Mouse (Mus musculus) left cerebral cortex, adult 11 months (tissue): ENCODE measurements at regions not wholly inside any gene's neighbourhood (a gene's known extent, or its start where the extent isn't known, plus 50 kb on each side); places are given as distances from the start of the nearest gene placed in this dataset.

Source experiments
- DNase-seq: peaks from one replicate; pipeline ENCODE4 v3.0.0; 2022; ENCODE audit warnings: low spot score

GRCm38 (mm10) chr16:50709727-50710126 lies 118.8 kb upstream of the Ccdc54 start:
- DNase-seq: no peak

GRCm38 (mm10) chr16:50707906-50708305 lies 117.0 kb upstream of the Ccdc54 start:
- no peak for DNase-seq

DNA sequence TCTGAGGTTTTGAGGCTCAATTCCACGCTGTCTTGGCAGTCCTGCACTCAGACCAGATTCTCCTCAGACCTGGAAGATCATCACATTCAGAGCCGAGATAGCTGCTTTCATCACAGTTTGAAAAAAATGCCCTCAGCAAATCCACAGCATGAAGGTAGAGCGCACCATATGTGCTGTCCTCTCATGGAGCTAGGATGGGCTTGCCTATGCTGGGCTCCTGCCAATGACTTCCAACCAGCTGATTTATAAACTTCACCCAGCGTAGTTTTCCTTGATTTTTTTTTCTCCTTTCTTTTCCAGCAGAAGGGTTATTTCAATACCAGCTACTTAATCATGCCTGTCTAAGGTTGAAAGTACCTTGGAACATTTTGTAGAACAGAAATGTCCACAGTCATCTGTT lies 115.0 kb upstream of the Ccdc54 start:
- no peak for DNase-seq

- no peak for DNase-seq
Measured at GRCm38 (mm10) chr16:50700811-50701517, 110.0 kb upstream of the Ccdc54 start.

DNA sequence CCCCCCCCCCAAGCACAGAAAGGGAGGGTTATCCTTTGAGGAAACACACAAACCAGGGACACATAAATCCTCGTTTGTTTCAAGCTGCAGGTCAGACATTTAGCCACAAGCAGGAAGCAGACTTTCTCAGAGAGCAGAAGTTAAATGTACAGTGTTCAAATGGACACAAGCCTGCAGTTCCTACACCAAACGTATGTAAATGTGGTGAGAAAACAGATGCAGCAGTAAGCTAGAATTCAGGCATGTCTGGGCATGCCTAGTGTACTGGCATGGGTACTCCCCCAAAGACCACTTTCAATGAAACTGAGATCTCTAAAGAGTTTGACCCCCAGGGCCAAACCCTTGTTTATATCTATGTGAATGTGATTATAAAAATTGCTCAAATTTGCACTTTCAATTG lies 109.2 kb upstream of the Ccdc54 start:
- no peak for DNase-seq

DNA sequence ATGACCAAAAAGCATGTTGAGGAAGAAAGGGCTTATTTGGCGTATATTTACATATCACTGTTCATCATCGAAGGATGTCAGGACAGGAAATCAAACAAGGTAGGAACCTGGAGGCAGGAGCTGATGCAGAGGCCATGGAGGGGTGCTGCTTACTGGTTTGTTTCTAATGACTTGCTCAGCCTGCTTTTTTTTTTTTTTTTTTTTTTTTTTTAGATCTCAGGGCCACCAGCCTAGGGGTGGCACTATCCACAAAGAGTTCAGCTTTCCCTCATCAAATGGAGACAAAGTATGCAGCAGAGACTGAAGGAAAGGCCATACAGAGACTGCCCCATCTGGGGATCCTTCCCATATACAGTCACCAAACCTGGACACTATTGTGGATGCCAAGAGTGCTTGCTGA lies 106.8 kb upstream of the Ccdc54 start:
- no peak for DNase-seq

DNA sequence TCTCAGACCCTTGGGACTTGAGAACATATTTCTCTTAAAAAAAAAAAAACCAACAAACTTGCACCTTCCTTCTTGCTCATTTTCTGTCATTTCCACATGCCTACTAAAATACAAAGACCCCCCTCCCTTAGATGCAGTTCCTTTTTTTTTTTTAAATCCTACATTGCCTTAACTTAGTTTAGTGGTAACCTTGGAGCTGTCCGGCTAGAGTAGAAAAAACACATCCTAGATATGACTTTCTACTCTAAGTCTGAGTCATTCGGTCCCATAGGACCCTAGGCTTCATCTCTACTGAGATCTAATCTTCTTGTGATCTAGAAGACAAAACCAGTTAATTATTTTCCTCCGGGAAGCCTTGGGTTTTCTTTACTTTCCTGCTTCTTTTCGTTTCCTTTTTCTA lies 105.1 kb upstream of the Ccdc54 start:
- no peak for DNase-seq

DNA sequence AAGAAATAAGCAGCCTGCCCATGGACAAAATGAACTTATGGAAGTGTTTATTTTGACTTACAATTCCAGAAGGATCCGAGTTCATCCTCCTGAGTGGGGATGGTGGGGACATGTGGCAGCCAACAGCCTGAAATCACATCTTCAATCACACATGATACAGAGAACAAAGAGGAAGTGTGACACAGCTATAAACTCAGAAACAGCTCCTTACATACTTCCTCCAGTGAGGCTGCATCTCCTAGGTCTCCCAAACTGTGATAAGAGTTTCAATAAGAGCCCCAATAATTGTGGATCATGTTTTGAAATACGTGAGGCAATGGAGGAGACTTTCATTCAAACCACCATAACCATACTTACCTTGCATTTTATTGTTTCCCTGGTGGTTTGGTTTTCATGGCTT lies 103.1 kb upstream of the Ccdc54 start:
- DNase-seq: no peak

GRCm38 (mm10) chr16:50690818-50691217 lies 99.9 kb upstream of the Ccdc54 start:
- no peak for DNase-seq

DNA sequence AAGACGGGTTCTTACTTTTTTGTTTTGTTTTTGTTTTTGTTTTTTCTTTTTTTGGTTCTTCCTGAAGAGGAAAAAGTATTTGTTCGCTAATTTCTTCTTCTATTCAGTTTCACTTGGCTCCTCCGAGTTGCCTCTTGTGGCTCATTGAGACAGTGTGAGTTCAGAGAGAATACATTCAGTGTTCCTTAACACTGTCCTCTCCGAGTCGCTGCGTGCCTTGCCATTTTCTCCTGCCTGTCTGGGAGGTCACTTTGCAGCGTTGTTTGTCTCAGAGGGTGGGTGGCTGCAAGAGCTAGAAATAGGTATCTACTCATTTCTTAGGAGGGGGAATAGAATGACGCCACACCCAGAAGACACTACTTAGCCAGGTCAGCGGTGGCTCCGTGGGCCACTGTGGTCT lies 98.6 kb upstream of the Ccdc54 start:
- no peak for DNase-seq

DNA sequence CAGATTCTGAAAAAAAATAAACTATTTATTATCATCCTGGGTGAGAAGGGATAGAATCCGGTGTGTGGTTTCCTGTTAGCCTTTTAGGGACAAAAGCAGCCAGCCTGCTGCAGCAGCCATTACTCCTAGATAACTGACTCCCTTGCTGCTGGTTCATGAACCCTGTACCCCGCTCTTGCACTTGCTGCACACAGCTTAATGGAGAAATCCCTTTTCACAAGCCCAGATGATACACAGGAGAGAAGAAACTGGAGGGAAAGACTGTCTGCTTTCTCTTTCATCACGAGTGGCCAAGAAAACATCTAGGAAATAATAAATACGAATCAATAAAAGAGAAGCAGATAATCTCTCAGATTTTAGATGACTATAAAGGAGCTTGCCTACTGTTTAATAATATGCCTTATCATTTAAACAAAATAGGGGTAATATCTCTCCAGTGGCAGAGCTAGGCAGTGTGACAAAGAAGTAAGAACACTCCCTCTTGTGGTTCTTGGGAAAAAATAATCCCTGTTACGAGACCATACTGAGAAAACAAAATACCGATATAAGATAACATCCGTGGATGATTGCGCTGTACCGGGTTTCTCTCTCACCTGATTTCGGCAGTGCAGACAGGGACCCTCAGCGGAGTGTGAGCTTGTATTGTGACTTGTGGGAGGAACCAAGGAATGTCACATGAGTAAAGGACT lies 98.0 kb upstream of the Ccdc54 start:
- DNase-seq: no peak

DNA sequence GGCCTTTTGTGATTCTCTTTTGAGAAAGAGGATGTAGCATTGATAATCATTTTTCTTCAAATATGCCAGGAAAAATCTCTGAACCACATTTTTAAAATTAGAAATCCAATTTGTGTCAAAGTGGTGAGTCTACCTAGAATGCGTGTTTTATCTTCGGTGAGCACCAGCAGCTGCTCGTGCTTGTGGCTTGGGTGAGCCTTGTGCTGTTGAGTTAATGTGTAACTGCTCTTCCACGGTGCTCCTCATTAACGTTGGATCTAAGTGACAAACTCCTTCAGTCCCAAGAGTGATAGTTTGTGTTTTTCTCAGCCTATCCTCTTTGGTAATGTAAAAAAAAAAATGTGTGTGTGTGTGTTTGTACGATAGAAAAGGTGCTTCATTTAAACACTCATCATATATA lies 88.7 kb upstream of the Ccdc54 start:
- no peak for DNase-seq

DNA sequence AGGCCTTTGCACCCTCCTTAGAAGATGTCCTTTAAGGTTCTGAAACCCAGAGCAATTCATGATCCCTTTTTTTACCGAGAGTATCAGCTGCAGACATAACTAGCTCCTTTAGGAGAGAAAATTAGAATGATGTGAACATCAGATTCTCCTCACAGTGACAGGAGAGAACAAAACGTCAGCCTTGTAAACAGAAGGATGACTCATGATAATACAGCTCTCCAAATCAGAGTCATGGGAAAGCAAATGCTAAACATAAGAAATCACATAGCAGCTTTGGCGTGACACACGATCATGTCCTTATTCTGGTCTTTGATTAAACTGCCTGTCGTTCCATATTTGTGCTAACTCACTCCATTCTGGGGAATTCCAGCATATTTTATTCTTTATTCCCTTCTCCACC lies 82.4 kb upstream of the Ccdc54 start:
- DNase-seq: no peak

DNA sequence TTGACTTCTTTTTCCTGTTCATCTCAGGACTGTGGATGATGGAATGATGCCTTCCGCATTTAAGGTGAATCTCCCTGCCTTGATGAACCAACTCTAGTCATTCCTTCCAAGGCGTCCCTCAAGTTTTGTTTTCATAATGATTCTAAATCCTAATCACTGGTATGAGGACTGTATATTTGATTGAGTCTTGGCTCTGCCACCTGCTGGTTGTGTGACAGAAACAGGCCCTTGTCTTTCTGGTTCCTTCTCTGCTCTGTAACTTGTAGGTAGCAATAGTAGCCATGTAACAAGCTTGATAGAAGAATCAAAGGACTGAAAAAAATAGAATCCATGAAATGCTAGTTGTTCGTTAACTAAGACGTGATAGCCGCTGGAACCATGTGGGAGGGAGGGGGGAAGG lies 81.8 kb upstream of the Ccdc54 start:
- DNase-seq: no peak

- no peak for DNase-seq
Measured at GRCm38 (mm10) chr16:50671170-50671569, 80.2 kb upstream of the Ccdc54 start.

DNA sequence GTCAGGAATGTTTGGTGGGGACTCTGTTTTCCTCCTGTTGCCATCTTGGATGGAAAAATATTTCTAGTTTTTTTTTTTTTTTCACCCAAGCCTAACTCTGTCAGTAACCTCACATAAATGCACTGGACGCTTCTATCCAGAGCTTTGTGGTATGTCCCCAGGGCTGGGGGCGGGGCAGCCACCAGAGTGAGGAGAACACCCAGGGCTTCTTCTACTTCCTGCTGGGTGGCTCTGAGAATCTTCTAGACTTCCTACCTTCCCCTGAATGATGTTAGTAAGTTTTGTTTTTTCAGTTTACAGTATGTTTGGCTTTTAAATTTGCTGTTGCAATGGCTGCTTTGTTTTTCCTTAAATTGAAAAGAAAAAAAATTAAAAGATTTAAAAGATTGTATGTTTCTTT lies 73.3 kb upstream of the Ccdc54 start:
- no peak for DNase-seq
